Mouse (Mus musculus) megakaryocyte-erythroid progenitor cell, adult 5 weeks (primary cell): ENCODE results near the gene A730009L09Rik. TPM values are rescaled to one million over a fixed set of nuclear protein-coding genes. Genes with fewer than 3 reads are reported as not detected.

ENCODE experiments used
- polyA plus RNA-seq: library from polyadenylated mRNA; stranded (reverse); fragments of >175 nt; gene quantifications from 2 replicates; pipeline ENCODE4 v1.2.3, GENCODE M21; 2012

A730009L09Rik gene
- not detected in 2 replicates for polyA plus RNA-seq

DNA sequence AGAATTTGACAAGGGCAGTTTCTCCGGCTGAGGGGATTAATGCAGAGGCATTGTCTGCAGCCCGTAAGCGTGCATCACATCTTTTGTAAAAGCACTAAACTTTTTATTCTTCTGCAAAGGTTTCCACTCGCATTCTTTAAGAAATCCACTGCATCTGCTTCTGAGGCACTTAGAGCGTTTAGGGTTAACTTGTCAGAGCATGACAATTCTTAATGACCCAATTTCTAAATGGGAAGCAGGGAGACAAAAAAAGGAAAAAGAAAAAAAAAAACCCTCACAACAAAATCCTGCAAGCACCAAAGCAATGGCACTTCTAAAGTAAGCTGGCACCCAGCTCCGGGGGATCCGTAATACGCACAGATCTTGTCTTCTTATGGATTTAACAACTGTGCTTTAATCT, at the start of gene A730009L09Rik:
Gene A730009L09Rik, plus strand, starts transcription at position 301 of the 400 bp plus-strand sequence.

Other genes starting within 250 kb of the A730009L09Rik start
- 192 and 215 TPM in 2 replicates for gene Mrpl39, start 220.6 kb downstream of the A730009L09Rik start, polyA plus RNA-seq